Mouse (Mus musculus): ENCODE measurements around the gene Nsg1.

Nsg1 gene

DNA sequence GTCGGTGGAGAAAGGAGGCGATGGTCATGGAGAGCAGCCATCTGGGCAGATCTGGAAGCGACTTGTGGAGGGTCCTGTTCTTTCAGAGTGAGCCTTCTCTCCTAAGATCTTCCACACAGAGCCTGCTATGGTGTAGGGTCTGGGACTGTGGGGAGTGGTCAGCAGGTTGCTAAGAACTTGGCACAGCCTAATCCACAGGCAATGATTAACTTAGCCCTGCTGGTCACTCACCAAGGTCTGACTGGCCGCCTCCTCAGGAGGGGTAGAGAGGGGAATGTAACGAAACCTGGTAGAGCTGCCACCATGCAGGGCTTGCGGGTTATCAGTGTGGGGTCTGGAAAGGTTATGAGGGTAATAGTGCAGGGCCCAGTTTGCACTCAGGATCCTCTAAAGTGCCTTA, 18.8 kb downstream of the Nsg1 start:
- no peak for DNase-seq

DNA sequence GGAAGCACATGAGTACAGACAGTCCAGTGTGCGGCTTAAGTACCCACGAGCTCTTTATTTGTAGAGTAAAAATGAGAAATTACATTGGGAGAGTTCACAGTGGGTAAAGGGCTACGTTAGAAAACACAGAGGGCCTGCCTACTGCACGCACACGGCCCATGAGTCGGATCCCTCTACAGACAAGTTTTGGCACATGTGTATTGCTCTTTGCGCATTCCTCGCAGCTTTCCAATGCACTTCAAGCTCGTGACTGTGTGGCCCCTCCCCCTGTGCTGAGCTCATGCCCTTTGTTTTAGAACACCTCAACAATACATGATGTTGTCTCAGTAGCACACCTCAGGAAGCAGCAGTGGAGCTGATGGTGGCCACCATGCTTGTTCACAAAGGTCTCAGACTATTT, 22.5 kb downstream of the Nsg1 start:
- DNase-seq: no peak

DNA sequence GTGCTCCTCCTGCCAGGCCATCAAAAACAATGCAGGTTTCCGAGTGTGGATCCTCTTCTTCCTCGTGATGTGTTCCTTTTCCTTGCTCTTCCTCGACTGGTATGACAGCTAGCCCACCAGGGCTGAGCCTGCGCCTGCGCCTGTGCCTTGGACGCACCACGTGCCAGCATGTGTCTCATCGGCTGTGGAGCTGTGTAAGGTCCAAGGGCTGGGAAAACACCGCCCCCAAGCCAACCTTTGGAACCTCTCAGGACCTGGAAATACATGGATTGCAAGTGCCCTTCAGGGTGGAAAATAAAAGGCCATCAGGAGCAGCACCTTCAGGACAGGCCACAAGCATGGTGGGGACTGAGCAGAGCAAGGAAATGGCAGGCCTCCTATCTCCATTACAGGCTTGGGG, 23.5 kb downstream of the Nsg1 start:
- no peak for DNase-seq

- no peak for DNase-seq
Measured at GRCm38 (mm10) chr5:38129339-38129738, 30.4 kb downstream of the Nsg1 start.

- DNase-seq: no peak
Measured at GRCm38 (mm10) chr5:38126519-38127306, 33.0 kb downstream of the Nsg1 start.

- DNase-seq: no peak
Measured at GRCm38 (mm10) chr5:38121699-38122098, 38.0 kb downstream of the Nsg1 start.

GRCm38 (mm10) chr5:38119268-38119667, 40.4 kb downstream of the Nsg1 start:
- DNase-seq: no peak

DNA sequence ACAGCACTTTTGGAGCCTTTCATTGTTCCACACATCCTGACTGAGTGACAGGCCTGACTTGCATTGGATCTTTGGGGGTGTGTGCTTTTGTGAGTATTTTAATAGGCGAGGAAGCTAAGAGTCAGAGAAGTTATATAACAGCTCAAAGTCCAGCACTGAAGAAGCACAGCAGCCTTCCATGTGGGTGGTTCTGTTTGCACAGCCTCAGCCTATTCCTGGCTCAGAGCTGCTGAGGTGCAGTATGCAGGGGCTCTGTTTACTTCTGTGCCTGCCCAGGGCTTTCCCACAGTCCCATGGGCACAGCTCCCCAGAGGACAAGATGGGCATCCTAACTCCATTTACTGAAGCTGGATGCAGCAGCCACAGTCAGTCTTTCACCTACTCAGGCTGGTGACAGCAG, 42.7 kb downstream of the Nsg1 start:
- no peak for DNase-seq

DNA sequence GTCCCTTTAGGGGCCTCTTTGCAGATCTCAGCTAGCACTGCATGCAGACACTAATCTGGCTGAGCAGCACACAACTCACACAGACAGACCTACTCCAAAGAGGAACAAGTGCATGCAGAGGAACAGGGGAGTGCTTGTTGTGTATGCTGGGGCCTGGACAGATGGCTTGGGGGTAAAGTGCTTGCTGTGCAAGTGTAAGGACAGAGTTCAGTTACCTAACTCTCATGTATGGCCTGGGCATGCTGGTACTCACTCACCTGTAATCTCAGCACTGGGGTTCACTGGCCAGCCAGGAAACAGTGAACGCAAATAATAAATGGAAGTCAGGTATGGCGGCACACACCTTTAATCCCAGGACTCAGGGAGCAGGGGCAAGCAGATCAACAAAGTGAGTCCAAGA, 45.2 kb downstream of the Nsg1 start:
- DNase-seq: no peak

DNA sequence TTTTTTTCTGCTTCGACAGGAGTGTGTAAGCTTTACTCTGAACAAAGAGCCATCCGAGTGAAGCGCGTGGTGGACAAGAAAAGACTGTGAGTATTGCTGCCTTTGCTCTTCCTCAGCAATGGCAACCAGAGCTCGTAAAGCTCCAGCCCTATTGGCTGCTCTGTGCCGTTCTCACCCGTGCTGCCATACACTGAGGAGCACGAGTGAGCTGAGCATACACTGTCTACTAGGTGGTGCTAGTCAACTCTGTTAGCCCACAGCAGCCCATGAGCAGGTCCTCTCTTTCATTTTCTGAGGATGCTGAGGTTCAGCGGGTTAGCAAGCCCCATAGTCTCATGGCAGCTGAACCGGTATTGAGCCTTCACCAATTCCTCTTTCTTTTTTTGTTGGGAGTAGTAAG, 52.9 kb downstream of the Nsg1 start:
- no peak for DNase-seq

- DNase-seq: no peak
Measured at GRCm38 (mm10) chr5:38106080-38106697, 53.5 kb downstream of the Nsg1 start.

- DNase-seq: no peak
Measured at GRCm38 (mm10) chr5:38102945-38103344, 56.8 kb downstream of the Nsg1 start.

DNA sequence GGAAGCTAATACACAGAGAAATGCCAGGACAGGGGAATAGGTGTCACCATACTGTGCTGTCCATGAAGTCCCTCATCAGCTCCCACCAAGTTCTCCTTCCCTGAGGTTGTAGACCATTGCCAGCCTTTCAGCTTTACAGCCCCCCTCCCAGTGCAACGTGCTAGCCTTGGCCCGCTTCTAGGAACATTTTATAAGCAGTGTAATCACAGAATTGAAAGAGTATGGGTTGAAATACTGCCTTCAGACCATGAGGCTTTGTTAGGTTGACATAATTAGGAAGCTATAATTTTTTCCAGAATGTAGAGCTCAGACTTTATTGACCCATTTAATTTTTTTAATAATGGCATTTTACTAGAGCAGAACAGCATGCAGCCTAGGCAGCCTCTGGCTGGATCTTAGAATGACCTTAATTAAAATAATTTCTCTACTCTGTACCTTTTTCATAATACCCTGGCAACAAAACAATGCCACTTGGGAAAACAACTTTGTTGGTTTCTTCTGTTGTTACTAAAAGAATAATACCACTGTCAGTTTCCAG, 60.5 kb downstream of the Nsg1 start:
- no peak for DNase-seq

- peak; percentile 42 to 67 for DNase-seq
Measured at GRCm38 (mm10) chr5:38097501-38098093, 62.1 kb downstream of the Nsg1 start.

DNA sequence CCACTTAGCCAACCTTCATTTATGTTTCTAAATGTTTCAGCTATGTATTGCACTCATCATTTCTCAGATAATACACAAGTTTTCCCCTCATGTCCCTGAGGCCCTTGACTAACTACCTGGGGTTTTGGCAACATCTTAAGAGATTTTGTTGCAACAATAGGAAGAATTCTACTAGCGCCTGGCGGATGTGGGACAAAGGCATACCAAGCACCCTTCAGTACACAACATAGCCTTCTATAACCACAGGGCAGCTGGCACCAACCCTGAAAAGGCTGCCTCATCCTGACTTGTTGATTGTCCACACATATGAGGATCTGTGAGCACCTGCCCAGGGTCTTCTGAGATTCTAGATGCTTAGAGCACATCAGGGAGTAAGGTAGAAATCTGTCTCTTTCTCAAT, 65.4 kb downstream of the Nsg1 start:
- no peak for DNase-seq

GRCm38 (mm10) chr5:38091966-38092304, 67.8 kb downstream of the Nsg1 start:
- no peak for DNase-seq

GRCm38 (mm10) chr5:38091046-38091965, 68.4 kb downstream of the Nsg1 start:
- peak; percentile 65 to 82 for DNase-seq

GRCm38 (mm10) chr5:38090581-38090980, 69.1 kb downstream of the Nsg1 start:
- DNase-seq: no peak

- no peak for DNase-seq
Measured at GRCm38 (mm10) chr5:38090111-38090510, 69.6 kb downstream of the Nsg1 start.

All from cerebellum, postnatal 10 days (tissue).